Mouse (Mus musculus) cerebellum, postnatal 36 days (tissue): ENCODE measurements around the gene Tbx5.

Source experiments
- DNase-seq, 2 experiments: peaks; one replicate each; pipeline ENCODE4 v3.0.0; 2021 to 2022; ENCODE audit warnings: mixed read lengths in 2 of 2

Gene Tbx5

DNA sequence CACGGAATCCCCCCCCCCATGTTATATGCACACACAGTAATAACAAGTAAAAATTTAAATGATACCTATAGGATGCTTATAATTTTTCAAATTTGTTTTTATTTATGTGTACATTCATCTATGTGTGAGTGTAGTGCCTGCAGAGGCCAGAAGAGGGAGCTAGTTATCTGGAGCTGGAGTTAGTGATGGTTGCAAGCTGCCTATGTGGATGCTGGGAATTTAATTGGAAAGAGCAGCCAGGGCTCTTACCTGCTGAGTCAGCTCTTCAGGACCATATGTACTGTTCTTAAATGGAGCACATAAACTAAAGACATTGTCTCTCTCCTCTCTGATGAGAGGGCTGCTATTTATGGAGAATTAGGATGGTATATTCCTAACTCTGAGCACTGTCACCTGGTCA lies 17.2 kb upstream of the Tbx5 start:
- no peak for DNase-seq

DNA sequence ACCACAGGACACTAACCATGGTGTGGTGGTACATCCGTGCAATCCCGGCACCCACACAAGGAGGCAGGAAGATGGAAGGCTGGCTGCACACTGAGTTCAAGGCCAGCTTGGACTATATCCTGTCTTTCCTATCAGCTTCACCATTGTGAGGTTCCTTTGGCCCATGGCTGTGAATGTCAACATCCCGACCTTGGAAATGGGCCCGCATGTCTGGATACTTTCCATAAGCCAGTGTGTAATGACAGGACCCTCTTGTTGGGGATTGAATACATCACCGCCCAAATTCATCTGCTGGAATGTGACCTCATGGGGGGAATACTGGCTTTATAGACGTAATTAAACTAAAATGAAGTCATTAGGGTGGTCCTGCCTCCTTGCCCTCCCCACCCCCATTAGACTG lies 12.0 kb upstream of the Tbx5 start:
- no peak for DNase-seq

DNA sequence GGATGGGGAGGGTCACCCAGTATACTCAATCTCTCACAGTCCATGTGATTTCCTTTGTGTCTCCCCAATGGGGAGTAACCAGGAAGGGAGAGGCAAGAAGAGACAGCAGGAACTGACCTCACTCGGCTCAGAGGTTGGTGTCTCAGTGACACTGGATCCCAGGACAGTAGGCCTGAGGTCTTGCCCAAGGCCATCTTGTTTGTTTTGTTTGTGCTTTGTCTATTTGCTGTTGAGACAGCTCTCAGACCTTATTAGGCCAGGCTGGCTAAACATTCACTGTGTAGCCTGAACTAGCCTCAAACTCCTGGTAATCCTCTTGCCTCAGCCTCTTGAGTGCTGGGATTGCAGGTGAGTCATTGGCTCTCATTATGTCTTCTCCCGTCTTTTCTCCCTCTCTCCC lies 11.0 kb upstream of the Tbx5 start:
- DNase-seq: no peak

DNA sequence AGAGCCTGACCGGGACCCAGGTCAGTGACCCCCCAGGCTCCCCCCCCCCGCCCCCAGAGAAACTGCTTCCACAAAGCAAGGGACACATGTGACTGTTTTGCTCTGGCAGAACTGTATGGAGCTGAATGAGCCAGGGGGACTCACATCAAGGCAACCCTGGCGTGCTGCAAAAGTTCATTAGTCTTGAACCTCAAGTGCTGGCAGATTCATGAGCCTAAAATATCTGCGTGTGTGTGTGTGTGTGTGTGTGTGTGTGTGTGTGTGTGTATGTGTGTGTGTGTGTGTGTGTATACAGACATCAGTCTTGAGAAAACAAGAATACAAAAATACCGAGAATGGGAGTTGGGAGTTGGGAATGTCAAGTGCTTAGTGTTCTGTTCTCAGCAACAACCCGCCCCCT lies 5.1 kb upstream of the Tbx5 start:
- no peak for DNase-seq

DNA sequence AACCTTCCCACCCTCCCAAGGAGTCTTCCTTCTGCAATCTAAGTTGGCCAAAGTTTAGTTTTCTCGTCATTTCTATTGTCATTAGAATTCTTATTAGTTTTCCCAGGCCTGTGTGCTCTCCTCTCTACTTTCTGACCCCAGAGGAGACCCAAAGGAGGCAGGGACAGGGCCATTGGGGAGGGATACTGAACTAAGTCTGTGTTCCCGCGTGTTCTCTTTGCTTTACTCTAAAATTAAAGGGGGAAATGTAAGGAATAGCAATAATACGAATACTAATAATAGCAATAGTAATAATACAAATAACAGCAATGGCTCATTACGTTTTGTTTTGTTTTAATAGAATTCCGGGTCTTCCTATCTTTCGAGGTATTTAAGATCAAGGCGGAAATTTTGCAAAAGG lies 1.9 kb upstream of the Tbx5 start:
- no peak for DNase-seq

DNA sequence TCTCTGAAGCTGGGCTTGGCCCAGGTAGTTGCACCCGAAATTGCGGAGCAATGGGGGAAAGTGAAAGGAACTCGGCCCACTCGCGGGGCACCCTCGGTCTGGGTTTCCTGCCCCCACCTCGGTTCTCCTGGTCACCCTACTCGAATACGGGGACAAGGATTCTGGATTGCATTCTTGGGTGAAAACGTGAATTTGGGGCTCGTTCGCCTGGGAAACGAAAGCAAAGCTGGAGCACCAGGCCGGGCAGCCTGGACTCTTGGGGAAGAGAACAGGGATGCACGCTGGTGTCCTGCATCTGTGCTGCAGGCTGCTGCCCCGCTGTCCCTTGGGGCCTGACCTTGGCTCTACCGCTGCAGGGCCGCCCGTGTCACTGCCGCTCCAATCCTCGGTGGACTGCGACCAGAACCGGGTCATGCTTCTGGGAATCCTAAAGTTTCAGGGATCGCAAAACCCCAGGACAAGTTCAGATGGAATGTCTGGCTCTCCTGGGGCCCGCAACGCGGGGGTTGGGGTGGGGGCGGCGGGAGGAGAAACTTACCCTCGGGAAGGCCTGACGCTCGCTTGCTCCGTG lies 1.2 kb upstream of the Tbx5 start:
- no peak for DNase-seq

DNA sequence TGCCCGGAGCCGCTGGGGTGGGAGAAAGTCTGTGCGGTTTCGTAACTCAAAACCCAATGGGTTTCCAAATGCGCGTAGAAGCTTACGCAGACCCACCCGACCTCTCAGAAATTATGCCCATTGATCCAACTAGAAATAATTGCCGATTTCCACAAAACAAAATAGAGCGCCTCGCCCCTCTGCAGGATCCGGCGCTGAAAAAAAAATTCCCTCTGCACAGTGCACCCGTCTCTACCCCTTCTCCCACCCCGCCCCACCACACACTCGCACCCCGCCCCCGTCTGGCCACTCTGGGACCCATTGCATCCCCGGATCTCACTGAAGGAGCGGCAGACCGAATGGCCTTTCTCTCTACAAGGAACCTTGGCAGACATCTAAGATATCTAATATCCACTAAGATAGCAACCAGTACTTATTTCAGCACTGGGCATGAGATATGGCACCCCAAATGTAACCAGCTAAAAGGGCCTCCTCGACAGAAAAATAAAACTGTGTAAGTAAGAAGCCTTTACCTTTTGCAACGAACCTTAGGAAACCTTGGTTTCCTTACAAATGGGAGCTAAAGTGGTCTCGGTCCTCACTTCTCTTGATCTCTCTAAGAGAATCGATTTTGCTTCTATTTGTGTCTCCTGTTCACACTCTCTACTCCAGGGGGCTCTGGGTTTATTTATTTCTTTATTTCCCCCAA lies 533 bp upstream of the Tbx5 start:
- DNase-seq: no peak

DNA sequence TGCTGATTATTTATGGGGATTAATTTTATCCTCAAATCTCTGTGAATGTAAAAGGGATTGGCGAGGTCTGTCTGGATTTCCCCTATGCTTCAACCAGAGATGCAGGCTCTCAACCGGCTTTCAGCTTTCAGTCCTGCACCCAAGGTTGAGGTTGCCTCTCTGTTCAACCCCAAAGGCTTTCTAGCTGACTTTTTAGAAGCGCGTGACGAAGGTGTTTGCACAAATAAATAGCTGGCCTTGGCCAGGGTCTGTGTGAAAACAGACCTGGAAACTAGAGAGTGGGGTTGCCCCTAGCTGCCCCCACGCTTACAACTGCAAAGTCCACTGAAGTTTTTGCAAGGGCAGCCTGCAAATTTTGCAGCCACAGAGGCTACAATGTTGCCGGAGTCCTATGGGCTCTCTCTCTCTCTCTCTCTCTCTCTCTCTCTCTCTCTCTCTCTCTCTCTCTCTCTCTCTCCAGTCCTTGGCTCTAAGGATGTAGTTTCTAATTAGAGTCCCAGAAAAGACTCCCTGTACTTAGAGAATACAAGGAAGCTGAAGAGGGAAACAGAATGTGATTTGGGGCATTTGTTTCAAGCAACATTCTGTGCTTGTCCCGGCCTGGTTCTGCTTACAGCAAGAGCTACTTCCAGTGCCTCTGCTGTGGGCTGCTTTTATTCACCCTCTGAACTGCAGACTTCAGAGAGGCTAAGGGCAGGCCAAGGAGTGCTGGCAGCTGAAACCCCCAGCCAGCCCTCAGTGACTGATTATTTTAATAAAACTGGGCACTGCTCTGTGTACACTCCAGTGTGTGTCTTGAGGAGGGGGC lies 959 bp downstream of the Tbx5 start:
- no peak for DNase-seq

DNA sequence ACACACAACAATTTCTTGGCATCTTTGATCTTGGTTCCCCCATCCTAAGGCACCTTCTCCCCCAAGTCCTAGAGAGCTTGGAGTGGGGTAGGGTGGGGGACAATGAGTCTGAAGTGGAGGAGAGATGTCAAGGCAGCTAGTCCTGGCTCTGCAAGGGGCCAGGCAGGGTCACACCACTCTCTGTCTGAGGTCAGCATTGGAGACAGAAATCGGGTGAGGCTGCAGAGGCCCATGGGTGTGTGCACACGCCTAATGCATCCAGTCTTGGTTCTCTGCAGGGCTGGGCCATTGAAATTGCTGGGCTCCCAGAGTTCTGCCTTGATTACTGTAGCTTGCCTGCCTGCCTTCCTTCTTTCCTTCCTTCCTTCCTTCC lies 1.5 kb downstream of the Tbx5 start:
- no peak for DNase-seq

DNA sequence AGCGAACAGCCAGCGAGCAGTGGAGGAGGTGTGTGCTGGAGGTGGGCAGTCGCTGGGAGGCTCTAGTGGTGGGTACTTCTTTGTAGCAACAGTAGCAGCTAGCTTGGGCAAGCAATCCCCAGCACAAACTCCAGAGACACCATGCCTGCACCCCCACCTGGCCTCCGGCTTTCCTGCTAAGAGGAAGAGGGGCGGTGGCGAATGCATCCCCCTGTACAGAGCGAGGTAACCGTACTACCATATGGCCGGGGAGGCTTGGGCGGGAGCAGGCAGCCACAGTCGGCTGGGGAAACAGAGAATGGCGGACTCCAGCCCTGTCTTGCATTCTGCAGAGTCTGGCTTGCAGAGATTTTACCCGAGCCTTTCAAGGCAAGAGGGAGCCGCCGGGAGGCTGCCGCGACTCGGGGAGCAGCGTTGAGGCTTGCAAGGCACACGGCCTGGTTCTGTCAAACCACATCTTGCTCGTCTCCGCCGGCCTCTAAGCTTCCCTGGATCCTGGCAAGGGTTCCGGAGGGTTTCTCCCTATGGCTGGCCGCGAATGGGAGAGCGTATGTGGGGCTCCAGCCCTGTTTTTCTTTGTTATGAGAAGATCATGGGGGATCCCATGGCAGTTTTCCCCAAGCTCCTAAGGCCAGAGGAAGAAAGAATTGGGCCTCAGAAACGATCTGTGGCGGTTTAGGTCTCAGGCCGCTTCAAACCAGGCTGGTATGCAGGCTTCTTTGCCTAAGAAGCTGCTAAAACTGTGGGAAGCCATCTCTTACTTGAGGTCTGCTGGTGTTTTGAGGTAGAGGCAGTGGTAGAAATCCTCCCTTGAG lies 2.8 kb downstream of the Tbx5 start:
- DNase-seq: no peak

DNA sequence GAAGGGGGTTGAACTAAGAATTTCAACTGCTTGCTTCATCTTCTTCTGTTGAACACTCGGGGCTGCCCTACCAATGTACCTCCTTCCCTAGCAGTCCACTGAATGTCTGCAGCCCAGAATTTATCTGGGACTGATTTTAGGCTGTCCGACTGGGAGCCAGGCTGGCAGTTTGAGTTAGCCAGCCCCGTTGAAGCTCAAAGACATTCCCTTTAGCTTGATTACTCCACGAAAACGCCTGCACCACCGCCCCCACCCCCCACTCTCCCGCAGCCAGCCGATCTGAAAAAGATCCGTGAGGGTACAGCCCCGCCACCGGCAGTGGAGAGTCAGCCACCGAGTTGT lies 3.4 kb downstream of the Tbx5 start:
- DNase-seq: no peak

DNA sequence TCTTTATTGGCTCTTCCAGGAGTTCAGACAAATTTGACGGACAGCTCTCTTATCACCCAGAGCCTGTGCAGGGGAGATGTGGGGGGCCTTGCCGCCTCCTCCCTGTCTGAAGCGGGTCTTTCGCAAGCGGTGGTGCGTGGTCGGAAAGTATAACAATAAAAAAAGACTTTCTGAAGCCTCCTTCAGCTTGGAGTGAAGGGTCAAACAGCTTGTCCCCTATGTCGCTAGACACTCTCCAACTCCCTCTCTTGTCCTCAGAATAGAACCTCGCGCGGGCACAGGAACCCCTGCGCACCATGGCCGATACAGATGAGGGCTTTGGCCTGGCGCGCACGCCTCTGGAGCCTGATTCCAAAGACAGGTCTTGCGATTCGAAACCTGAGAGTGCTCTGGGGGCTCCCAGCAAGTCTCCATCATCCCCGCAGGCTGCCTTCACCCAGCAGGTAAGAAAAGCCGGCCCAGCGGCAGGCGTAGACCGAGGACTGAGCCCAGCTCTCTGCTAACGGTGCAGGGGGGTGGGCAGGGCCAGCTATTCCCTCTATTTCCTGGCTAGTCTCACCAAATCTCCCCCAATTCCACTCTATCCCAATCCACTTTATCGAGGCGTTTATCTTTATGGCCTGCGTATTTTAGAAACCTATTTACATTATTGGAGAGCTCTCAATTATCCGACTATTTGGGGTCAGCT lies 4.3 kb downstream of the Tbx5 start:
- DNase-seq: no peak

DNA sequence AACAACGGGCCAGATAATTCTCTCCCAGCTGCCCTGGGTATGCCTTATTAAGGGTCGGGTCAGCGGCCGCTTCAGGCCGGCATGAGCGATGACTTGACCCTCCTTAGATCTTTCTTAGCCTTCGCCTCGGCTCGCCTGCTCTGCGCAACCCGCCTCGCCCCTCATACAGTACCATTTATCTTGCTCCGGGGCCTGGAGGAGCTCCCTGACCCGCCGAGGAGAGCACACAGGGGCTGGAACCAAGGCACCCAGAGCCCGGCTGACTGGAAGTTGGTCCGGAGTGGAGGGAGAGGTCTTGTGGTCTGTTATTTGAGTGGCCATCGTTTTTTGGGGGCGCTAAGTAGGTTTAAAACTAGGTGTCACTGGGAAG lies 4.8 kb downstream of the Tbx5 start:
- no peak for DNase-seq

DNA sequence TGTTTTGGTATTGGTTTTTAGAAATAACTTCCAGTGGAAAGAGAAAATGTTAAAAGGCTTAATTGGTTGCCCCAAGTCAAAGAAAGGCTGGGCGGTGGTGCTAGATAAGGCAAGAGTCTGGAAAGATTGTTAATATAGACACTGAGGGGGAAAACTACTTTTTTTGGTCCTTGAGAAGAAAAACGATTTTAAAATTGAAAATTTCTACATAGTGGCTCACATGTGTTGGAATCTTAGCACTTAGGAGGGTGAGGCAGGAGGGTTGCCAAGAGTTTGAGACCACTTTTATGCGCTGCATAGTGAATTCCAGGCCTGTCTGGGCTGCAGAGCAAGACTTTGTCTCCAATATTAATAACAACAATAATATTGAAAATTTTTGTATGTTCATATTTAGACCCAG lies 5.4 kb downstream of the Tbx5 start:
- DNase-seq: no peak

DNA sequence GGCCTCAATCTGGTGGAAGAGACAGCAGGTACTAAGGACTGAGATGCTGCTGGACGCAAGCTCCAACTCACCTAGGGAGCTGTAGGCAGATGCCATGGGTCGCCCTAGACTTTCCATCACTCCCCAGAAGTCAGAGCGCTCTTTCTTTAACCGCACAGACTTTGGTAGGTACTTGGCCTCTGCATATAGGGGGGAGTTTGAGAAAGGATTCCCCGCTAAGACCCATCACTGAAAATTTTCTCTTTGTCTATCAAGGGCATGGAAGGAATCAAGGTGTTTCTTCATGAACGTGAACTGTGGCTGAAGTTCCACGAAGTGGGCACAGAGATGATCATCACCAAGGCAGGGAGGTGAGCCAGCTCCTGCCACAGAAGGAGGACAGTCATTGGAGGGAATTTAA lies 6.0 kb downstream of the Tbx5 start:
- no peak for DNase-seq

DNA sequence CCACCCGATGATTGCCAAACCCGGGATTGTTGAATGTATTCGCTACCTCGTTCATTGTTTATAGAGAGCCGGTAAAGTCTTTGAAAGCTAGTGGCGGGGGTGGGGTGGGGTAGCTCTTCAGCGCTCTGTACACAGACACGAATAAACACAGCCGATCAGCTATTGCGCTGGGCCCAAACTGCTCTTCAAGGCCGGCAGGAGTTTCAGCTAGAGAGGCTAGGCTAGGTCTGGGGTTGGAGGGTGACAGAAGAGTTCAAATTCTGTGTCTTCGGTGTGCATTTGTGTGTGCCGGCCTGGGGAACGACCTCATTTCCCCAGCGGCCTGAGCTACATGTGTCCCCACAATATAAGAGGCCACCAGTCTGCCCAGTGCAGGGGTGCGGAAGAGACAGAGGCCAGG lies 6.7 kb downstream of the Tbx5 start:
- DNase-seq: no peak

DNA sequence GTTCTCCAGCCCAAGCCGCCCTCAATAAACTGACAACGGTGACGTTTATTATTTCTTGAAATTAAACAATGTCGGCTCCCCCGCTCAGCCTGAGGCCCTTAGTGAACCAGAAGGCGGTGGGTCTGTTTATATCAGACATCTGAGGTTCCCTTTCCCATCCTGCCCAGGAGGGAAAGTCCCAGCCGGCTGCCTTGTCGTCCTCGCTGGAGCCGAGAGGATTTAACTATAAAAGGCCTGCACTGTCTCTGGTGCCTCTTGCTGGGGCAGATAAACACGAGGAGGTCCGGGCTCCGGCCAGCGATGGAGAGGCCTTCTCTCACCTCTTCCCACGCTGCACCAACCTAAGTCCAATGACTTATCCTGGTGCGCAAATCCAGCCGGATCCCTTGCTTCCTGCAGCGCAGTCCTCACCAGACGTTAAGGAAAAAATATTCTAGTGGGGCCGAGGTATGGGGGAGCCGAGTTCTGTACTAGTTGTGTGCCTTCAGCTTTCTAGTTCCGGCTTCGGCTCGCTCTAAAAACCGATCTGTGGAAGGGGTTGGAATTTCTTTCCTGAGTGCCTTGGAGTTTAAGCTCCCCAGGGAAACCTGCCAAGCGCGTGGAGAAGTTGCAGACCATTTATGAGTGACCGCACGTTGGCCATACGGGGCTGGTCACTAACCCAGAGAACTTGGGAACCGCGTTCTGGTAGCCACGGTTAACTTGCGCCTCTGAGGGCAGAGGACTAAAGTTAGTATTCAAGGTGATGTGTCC lies 7.3 kb downstream of the Tbx5 start:
- DNase-seq: no peak

DNA sequence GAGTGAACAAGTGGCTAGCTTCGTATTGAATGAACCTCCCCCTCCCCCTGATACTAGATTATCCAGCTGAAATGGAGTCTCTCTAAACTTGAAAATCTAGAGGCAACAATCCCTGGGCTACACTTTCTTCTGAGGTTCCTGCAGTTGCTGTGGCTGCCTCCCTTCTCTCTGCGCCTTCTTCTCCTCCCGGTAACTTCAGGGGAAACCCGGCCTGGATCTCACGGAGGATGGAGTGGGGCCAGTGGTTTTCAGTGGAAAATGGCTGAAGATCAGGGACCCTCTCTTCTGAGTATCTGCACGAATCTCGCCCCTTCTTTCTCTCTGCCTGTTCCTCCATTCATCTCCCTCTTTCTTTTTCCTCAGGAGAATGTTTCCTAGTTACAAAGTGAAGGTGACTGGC lies 7.9 kb downstream of the Tbx5 start:
- DNase-seq: no peak

DNA sequence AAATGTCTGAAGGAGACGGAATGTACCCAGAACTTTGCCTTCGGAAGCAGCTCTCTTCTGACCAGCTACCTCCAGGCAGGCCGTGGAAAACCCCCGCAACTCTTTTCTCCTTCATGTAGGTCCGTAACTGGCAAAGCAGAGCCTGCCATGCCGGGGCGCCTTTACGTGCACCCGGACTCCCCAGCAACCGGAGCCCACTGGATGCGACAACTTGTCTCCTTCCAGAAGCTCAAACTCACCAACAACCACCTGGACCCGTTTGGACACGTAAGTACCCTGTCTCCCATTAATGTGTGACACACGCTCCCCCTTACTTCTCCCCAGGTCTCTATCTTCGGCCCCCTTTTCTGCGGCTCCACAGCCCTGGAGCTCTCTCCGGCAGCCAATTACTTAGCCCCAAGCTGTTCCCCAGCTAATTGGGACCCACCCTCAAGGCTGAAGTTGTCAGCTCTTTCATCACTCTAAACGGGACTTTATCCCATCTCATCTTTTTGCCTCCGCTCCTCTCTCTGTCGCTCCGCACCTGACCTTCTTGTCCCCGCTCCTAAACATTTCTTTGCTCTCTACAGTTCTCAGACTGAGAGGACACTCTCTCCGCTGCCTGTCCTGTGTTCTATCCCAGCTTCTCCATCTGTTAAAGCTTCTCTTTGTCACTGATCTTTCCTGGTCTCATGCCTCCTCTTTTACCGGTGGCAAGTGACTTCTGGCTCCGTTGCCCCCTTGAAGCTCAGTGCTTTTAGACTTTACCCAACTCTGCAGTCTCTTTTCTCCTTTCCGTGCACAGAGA lies 9.4 kb downstream of the Tbx5 start:
- DNase-seq: no peak

DNA sequence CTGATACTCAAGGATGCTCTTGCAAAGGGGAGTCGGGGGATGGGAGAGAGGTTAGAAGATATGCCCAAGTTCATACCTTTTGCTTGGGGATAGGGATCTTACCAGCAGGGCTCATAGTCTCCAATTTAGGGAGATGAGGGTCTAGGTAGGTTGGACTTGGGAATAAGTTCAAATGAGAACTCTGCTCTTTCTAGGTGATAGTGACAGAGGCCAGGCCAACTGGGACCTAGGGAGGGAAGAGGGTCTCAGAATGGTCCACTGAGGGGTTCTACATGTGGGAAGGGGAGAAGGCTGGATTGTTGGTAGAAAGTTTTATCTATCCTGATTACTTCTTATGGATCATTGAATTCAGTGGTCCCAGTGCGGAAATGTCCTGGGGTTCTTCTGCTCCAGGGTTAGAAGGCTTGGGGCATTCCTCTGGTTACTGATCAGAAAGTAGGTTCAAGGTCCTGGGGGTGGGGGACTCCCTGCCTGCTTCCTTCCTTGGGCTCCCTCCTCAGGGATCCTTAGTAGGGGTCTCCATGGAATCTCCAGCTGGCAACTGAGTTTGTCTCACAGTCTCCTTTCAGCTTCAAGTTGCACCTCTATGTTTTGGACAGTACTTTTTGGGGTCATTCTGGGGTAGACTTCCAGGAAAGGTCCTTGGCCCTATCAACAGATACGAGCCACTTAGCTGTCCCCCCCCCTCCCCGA lies 10.4 kb downstream of the Tbx5 start:
- DNase-seq: no peak

DNA sequence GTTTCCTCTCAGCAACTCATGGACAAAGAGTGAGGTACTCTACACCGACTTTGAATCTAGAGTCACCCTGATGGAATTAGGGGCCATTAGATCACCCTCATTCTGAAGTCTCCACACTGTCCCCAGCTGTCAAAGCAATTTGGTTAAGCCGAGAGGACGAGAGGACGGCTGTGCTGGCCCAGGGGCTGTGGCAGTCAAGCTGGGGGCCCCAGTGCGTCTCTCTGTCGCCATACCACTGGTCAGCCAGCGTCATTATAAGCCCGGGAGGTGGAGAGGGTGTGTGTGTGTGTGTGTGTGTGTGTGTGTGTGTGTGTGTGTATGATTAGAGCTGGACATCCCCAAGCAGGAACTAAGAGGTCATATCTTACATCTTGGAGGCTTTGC lies 10.9 kb downstream of the Tbx5 start:
- no peak for DNase-seq
